Comparison of ENCODE assay signal across 30 mouse cellular contexts in genomic region chr9:83533044-83533769, GRCm38 (mm10). TPM values are rescaled to one million over a fixed set of nuclear protein-coding genes. Genes with fewer than 3 reads are reported as not detected.
A peak's percentile ranks its signal among the peaks of the same experiment; 100 is the strongest.
DNase-seq lines count a peak whose midpoint lies in the region; ATAC-seq and TF ChIP-seq lines count a peak whose summit lies in the region.
"Had no signal": no experiment of that assay in that cellular context is flagged by ENCODE, and none has a peak within 500 bp of the region (broad histone marks: within the 10 kb centered on the region; RNA-seq: fewer than 3 reads in every experiment).

No protein-coding gene starts in this region.

- H3K36me3 ChIP-seq in liver, adult 2 months (ENCODE audit: control insufficient read depth, insufficient read depth, low read length) = no peaks in the 10 kb centered on the region
- H3K36me3 ChIP-seq in liver, embryonic 15.5 days (replicated peaks) = no peaks in the 10 kb centered on the region
- no peaks in the 10 kb centered on the region for H3K36me3 ChIP-seq in midbrain, embryonic 14.5 days (ENCODE audit: control insufficient read depth, insufficient read depth, low read length)
- H3K36me3 ChIP-seq: embryonic facial prominence, embryonic 13.5 days; forebrain, embryonic 10.5 days; forebrain, embryonic 15.5 days; G1E; heart, embryonic 12.5 days; kidney, embryonic 15.5 days; midbrain, embryonic 15.5 days; neural tube, embryonic 12.5 days had no signal

- H3K79me2 ChIP-seq in liver, adult 2 months (ENCODE audit: control insufficient read depth, insufficient read depth, low read length) = no peaks in the 10 kb centered on the region

- peaks cover 15% of the 10 kb centered on the region for H3K4me1 ChIP-seq in liver, adult 2 months (ENCODE audit: control insufficient read depth, insufficient read depth, low read length)
- H3K4me1 ChIP-seq in liver, embryonic 15.5 days (replicated peaks) = peaks cover 7% of the 10 kb centered on the region
- no peaks in the 10 kb centered on the region for H3K4me1 ChIP-seq in midbrain, embryonic 14.5 days (ENCODE audit: control insufficient read depth, insufficient read depth, low read length)
- H3K4me1 ChIP-seq: kidney, embryonic 15.5 days; midbrain, embryonic 15.5 days; neural tube, embryonic 12.5 days had no signal

- ATAC-seq in CD4-positive, CD25-positive, alpha-beta regulatory T cell, adult 4 months = peak; percentile 51
- ATAC-seq in liver, embryonic 15.5 days (ENCODE audit: insufficient read depth) = no peak
- no peak for ATAC-seq in midbrain, embryonic 14.5 days (ENCODE audit: low FRiP score, low TSS enrichment)
- ATAC-seq: forebrain, embryonic 15.5 days; midbrain, embryonic 15.5 days; Patski had no signal

- H3K27me3 ChIP-seq in liver, adult 2 months (ENCODE audit: control insufficient read depth, insufficient read depth, low read length) = no peaks in the 10 kb centered on the region
- no peaks in the 10 kb centered on the region for H3K27me3 ChIP-seq in liver, embryonic 15.5 days
- no peaks in the 10 kb centered on the region for H3K27me3 ChIP-seq in midbrain, embryonic 14.5 days (ENCODE audit: control insufficient read depth, insufficient read depth, low read length)
- H3K27me3 ChIP-seq: embryonic facial prominence, embryonic 13.5 days; forebrain, embryonic 15.5 days; heart, embryonic 12.5 days; kidney, embryonic 15.5 days; midbrain, embryonic 15.5 days; neural tube, embryonic 12.5 days; Patski had no signal

- WGBS in liver, adult 2 months = 27% methylated on average over 5 of the region's 5 CpGs
- WGBS in liver, embryonic 15.5 days (ENCODE audit: insufficient replicate concordance) = 45% methylated on average over 5 of the region's 5 CpGs
- WGBS in midbrain, embryonic 14.5 days = 88% methylated on average over 5 of the region's 5 CpGs

- H3K9me3 ChIP-seq in liver, embryonic 15.5 days (replicated peaks) = no peaks in the 10 kb centered on the region
- H3K9me3 ChIP-seq in midbrain, embryonic 14.5 days (ENCODE audit: control insufficient read depth, low read length) = no peaks in the 10 kb centered on the region
- H3K9me3 ChIP-seq: embryonic facial prominence, embryonic 13.5 days; forebrain, embryonic 10.5 days; forebrain, embryonic 15.5 days; G1E; heart, embryonic 12.5 days; kidney, embryonic 15.5 days; midbrain, embryonic 15.5 days; neural tube, embryonic 12.5 days had no signal

- no peak overlapping the region for H3K4me3 ChIP-seq in liver, adult 2 months (ENCODE audit: insufficient read depth, low read depth, low read length)
- H3K4me3 ChIP-seq in liver, embryonic 15.5 days (replicated peaks) = no peak overlapping the region
- H3K4me3 ChIP-seq in midbrain, embryonic 14.5 days (replicated peaks; ENCODE audit: low read depth, low read length) = no peak overlapping the region
- H3K4me3 ChIP-seq: embryonic facial prominence, embryonic 13.5 days; forebrain, embryonic 10.5 days; forebrain, embryonic 15.5 days; heart, embryonic 12.5 days; kidney, embryonic 15.5 days; midbrain, embryonic 15.5 days; neural tube, embryonic 12.5 days had no signal

- H3K9ac ChIP-seq in liver, adult 2 months (ENCODE audit: low read depth, low read length) = no peak overlapping the region
- no peak overlapping the region for H3K9ac ChIP-seq in liver, embryonic 15.5 days
- H3K9ac ChIP-seq in midbrain, embryonic 14.5 days (replicated peaks; ENCODE audit: low read length) = no peak overlapping the region
- H3K9ac ChIP-seq: embryonic facial prominence, embryonic 13.5 days; forebrain, embryonic 15.5 days; heart, embryonic 12.5 days; hindbrain, embryonic 14.5 days; kidney, embryonic 15.5 days; liver, embryonic 14.5 days; midbrain, embryonic 15.5 days; neural tube, embryonic 12.5 days had no signal

- no peak for TF ChIP-seq CTCF in liver, adult 2 months (IDR thresholded peaks at IDR 0.05; ENCODE audit: low read depth, low read length)

- H3K4me2 ChIP-seq in liver, embryonic 15.5 days = peak overlapping the region; percentile 2; the same call in 1 of the 2 replicates
- no peak overlapping the region for H3K4me2 ChIP-seq in midbrain, embryonic 14.5 days (ENCODE audit: low read length)
- H3K4me2 ChIP-seq: embryonic facial prominence, embryonic 13.5 days; forebrain, embryonic 15.5 days; heart, embryonic 12.5 days; hindbrain, embryonic 14.5 days; kidney, embryonic 15.5 days; midbrain, embryonic 15.5 days; neural tube, embryonic 12.5 days had no signal

- TF ChIP-seq POLR2A in liver, adult 2 months (IDR thresholded peaks at IDR 0.05; ENCODE audit: extremely low read depth, insufficient read depth, low read length) = no peak

- peak; percentile 77 for DNase-seq in liver, adult 2 months (ENCODE audit: extremely low read depth, low read depth, low spot score)
- no peak for DNase-seq in liver
- peak; percentile 14 for DNase-seq in naive thymus-derived CD4-positive, alpha-beta T cell, adult 2 months (ENCODE audit: low read depth)
- DNase-seq in midbrain, embryonic 14.5 days = no peak
- no peak for DNase-seq in heart, postnatal 4 days
- DNase-seq in layer of hippocampus, adult 18-20 months (ENCODE audit: low spot score in 2 of 2) = no peak
- DNase-seq: adrenal gland, postnatal 10 days; cerebellum, adult 11-12 months; cerebellum, adult 9-11 months; gastrocnemius, postnatal 25 days; heart, adult 18-20 months; kidney, adult 18-20 months; kidney, postnatal 25 days; layer of hippocampus, postnatal 36 days; lung, postnatal 36 days; right cerebral cortex, adult 18-20 months; right cerebral cortex, postnatal 4 days had no signal

- peak overlapping the region; percentile 70 for H3K27ac ChIP-seq in liver, adult 2 months (replicated peaks; ENCODE audit: insufficient read depth, low read depth, low read length)
- 0 out of 2 replicates have a peak overlapping the region, but pooled peaks have one; percentile 38 for H3K27ac ChIP-seq in liver, embryonic 15.5 days (replicated peaks)
- no peak overlapping the region for H3K27ac ChIP-seq in midbrain, embryonic 14.5 days (replicated peaks; ENCODE audit: low read depth, low read length)
- H3K27ac ChIP-seq: embryonic facial prominence, embryonic 13.5 days; forebrain, embryonic 10.5 days; forebrain, embryonic 15.5 days; hindbrain, embryonic 14.5 days; kidney, embryonic 15.5 days; liver, embryonic 14.5 days; midbrain, embryonic 15.5 days; neural tube, embryonic 12.5 days had no signal

RNA-seq across cellular contexts. Expression of gene Sh3bgrl2, which starts 14.9 kb away (rescaled TPM):
- 22.7 and 25.0 TPM in 2 replicates for total RNA-seq in liver, adult 2 months (2014; rRNA removed)
- 8.4 and 9.6 TPM in 2 replicates for polyA plus RNA-seq in liver, adult 2 months (2012; rRNA removed)
- 10 to 100 TPM; 20.8 to 22.4 TPM for polyA plus RNA-seq in CD4-positive, CD25-positive, alpha-beta regulatory T cell, adult 4 months (2017; shearing (Covaris generic))
- polyA plus RNA-seq in liver, embryonic 15.5 days (2015; fragmentation: Nextera tagmentation; extraction: Ambion mirVana) = 12.0 and 12.1 TPM in 2 replicates
- 10.7 and 11.3 TPM in 2 replicates for polyA plus RNA-seq in midbrain, embryonic 14.5 days (2014; fragmentation: Nextera tagmentation; extraction: Ambion mirVana)
- total RNA-seq in heart, postnatal 4 days (2021) = 1 to 10 TPM; 6.1 to 7.5 TPM
- 10 to 100 TPM; 28.9 to 33.1 TPM for total RNA-seq in layer of hippocampus, adult 18-20 months (2021)
- polyA plus RNA-seq: G1E had no signal

Comparison
In these comparisons a context has a peak if more than half of its experiments do, and no peak if none do; other contexts are left out.
1. DNase-seq: peak in liver, adult 2 months (single experiment) and naive thymus-derived CD4-positive, alpha-beta T cell, adult 2 months (single experiment); none in liver (single experiment), midbrain, embryonic 14.5 days (single experiment), heart, postnatal 4 days (single experiment) and layer of hippocampus, adult 18-20 months (0 of 2).